Mouse (Mus musculus) urinary bladder, adult 18-20 months (tissue): ENCODE measurements around the gene Irs1.

Source experiments
- DNase-seq, 2 experiments: peaks; one replicate each; pipeline ENCODE4 v3.0.0; 2022; ENCODE audit warnings: low spot score in 2 of 2, mixed read lengths in 2 of 2

Irs1 gene

GRCm38 (mm10) chr1:82291151-82291797, at the start of gene Irs1:
TSS of gene Irs1 (minus strand) at chr1:82291416.
- peak; percentile 77 to 80 for DNase-seq

DNA sequence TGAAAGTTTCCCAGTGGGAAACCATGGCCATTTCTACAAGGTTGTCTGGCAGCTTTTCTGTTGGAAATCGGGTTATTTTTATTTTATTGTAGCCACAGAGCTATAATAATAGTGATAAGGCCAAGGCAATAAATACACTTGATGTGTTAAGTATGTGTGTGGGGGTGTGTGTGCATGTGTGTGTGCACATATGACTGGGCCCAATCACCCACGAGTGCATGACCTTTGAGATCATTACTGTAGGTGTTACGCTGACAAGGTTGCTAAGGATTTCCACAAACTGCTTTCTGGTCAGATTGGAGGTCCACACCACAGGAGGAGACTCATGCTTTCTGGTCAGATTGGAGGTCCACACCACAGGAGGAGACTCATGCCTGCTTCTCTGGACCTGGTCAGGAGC, 43.3 kb upstream of the Irs1 start:
- no peak for DNase-seq

DNA sequence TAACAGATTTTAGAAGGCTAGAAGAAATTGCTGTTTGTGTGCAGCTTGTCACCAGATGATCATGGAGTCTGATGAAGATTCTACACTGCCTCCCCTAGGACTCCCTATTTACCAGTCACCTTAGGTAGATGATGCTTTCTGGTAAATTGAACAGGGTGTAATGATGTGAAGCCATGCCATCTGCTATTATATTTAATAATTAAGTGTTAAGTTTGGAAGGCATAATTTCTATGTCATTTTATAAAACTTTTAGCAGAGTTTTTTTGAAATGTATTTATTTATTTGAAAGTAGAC, 38.7 kb upstream of the Irs1 start:
- DNase-seq = no peak

DNA sequence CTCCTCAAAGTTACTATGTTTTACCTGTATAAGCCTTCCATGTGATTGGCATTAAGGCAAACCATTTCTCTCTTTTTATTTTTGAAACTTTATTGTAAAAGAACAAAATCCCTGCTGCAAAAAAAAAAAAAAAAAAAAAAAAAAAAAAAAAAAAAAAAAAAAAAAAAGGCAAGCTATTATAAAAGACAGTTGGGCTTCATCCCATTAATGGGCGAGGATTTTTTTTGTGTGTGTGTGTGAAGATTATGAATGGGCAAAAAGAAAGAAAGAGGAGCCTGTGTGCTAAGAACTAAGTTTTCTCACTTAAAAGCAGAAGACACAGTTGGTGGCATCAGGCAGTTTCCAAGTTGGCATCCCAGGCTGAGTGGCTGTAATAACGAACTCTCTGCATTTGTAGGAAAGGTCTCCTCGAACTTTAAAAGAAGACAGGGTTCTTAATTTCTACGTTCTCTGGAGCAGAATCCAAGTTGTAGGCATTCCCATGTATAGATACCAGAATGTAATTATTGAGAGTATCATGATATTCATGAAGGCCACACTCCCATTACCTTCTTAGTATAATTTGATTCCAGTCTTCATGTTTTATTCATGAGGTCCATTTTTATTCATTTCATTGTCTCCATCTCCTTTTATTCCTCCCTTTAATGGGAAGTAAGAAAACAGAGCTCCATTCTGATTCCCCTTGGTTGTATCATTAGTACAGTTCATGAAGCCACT, 38.2 kb upstream of the Irs1 start:
- DNase-seq = no peak

GRCm38 (mm10) chr1:82328033-82328775, 37.0 kb upstream of the Irs1 start:
- DNase-seq = no peak

GRCm38 (mm10) chr1:82326120-82326519, 34.9 kb upstream of the Irs1 start:
- DNase-seq = no peak

GRCm38 (mm10) chr1:82324131-82324785, 33.0 kb upstream of the Irs1 start:
- DNase-seq = no peak

DNA sequence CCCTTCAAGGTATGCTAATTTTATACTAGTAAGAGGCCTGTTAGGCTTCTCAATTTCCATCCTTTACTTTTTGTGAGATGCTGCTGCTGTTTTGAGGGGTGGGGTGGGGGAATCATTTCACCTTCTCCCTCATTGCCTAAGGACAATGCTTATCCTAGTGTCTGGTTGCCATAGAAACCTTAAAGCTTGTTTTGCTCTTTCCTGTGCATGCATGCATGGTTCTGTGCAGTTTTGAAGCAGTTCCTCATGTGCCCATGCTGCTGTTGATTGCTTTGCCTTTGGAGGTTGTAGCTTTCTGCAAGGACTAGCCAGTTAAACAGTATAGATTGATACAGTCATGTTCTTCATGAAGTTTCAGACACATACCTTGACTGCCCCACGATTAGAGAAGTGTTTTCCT, 30.2 kb upstream of the Irs1 start:
- no peak for DNase-seq

GRCm38 (mm10) chr1:82320864-82321263, 29.6 kb upstream of the Irs1 start:
- no peak for DNase-seq

GRCm38 (mm10) chr1:82320456-82320855, 29.2 kb upstream of the Irs1 start:
- no peak for DNase-seq

DNA sequence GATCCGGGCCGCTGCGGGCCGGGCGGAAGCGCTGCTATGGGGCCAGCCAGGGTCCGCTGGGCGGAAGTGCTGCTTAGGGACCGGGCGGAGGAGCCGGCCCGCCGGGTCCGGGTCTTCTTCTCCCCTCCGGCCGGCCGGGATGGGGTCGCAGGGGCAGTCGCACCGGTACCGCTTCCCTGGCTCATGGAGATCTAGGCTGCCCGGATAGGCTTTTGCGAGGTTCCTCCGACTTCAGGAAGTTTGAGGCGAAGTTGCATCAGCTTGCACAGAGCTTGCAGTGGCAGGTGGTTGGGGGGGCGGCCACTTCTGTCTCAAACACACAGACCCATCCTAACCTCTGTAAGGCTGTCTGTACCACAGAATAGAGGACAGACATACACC, 25.5 kb upstream of the Irs1 start:
- no peak for DNase-seq

GRCm38 (mm10) chr1:82316111-82316745, 25.0 kb upstream of the Irs1 start, which contains the start of gene Rhbdd1:
TSS of gene Rhbdd1 (plus strand) at chr1:82316452.
- DNase-seq = peak; percentile 92 to 95

- DNase-seq = no peak
These were observed 13.3 kb upstream of the Irs1 start for GRCm38 (mm10) chr1:82304483-82304882.

GRCm38 (mm10) chr1:82298586-82298985, 7.4 kb upstream of the Irs1 start:
- no peak for DNase-seq

GRCm38 (mm10) chr1:82294102-82294501, 2.9 kb upstream of the Irs1 start:
- DNase-seq = peak in 1 of 2 experiments; percentile 6

DNA sequence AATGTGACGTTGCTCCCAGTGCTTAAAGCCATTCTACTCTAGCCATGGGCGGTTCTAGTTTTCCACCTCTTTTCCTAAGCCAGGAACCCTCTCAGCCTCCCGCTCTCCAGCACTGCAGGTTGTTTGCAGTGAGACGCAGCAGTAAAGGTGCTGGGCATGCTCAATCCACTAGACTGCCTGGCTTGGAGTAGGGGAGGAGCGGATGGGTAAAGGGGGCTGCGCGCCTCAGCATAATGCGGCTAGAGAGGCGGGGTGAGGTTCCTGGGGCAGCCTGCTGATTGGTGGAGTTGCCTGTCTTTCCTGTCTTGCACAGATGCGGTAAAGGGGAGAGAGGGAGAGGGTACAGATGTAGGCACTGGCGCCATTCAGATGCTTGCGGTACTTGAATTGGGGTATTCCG, 1.6 kb upstream of the Irs1 start:
- DNase-seq = peak in 1 of 2 experiments; percentile 12

DNA sequence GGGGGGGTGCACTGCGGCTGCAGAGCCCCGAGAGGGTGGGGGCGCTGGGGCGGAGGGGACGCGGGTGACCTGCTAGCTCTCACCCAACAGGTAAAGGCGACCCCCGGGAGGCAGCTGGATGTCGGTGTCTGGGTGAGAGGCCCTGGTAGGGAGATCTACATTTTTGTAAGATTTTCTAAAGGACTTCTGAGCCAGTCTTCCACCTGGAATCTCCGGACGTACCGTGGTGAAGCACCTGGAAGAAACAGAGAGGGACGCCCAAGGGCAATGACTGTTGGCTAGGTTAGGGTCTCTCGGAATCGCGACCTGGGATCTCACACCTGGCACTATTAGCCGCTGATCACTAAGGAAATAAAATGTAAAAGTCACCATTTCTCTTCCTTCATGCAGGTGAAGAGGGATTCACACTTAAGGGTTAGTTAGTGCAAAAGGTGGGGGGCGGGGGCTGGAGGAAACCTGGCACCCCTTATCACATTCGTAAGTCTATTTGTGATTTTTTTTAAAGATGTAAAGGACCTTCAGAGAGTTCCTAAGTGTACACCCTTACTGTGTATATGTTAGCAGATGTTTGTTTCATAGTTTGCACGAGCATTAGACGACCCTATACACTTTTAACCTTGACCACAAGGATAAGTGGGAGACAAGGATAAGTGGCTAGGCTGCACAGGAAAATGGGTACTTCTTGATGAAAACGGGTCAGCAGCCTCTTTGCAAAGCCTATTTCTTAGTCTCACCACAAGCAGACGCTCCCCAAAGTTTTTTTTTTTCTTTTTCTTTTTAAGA, 905 bp upstream of the Irs1 start:
- no peak for DNase-seq

GRCm38 (mm10) chr1:82290723-82291150, 479 bp downstream of the Irs1 start:
- DNase-seq = peak in 1 of 2 experiments; percentile 74

DNA sequence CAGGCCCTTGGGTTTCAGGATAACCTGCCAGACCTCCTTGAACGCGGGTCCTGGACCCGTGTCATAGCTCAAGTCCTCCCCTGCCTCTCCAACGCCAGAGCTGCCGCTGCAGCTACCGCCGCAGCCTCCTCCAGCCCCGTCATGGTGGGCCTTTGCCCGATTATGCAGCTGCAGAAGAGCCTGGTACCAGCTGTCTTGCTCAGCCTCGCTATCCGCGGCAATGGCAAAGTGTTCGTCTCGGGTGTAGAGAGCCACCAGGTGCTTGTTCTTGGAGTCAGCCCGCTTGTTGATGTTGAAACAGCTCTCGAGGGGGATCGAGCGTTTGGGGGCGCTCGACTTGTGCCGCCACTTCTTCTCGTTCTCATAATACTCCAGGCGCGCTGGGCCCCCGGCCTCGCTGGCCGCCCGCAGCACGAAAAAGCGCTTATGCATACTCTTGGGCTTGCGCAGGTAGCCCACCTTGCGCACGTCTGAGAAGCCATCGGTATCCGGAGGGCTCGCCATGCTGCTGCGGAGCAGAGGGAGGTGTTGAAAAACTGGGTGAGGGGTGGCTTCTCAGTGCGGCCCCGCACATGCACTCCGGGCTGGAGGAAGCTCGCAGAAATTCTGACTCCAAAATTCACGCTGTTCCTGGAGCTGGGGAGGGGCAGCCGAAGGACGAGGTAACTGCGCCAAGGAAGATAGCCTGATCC, 1.1 kb downstream of the Irs1 start:
- DNase-seq = peak in 1 of 2 experiments; percentile 42
